Mouse (Mus musculus): ENCODE measurements around the gene 4930467E23Rik. TPM values are rescaled to one million over a fixed set of nuclear protein-coding genes. Genes with fewer than 3 reads are reported as not detected.
"Not testable (repeated sequence)": the region's sequence is repeated elsewhere in the genome, so short reads cannot be mapped to it uniquely, and the experiment has no call there.

4930467E23Rik gene
- not detected in 2 replicates for total RNA-seq (2014; fragmentation: Nextera tagmentation)
- total RNA-seq (2017) = not detected in 2 replicates

DNA sequence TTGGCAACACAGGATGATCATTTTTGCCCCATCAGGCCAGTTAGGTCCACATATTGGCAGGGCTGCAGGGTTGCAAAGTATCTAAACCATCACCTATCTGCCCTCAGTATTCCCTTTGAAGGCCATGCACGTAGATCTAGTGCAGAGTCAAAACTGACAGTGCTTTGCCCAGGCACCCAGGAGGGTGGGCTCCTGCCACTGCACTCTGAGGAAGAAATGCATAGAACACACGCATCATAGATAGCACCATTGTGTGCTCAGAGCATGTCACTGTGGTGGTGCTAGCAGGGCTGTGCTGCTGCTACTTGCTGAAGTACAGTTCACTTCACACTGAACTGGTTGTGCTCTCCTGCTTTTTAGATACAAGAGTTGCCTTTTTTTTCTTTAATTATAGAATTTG lies at the start of gene 4930467E23Rik:
Gene 4930467E23Rik, plus strand, starts transcription at position 301 of the 400 bp plus-strand sequence.
- not testable (repeated sequence) for ATAC-seq (replicated peaks; ENCODE audit: poor library complexity, severe bottlenecking)

DNA sequence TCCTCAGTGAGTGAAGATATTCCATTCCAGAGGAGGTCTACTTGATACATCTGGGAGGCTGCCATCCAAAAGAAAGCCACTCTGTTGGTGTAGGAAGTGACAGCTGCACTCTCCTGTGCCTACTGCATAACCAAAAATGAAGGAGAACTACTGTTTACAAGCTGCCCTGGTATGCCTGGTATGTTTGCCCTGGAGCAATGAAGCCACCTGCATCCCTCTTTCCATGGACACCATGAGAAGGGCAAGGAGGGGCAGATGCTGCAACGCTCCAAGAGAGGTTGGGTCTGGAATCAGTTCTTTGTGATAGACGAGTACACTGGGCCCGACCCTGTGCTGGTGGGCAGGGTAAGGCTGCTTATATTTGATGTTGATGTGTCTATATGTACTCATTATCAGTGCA lies 47.1 kb upstream of the 4930467E23Rik start:
- not testable (repeated sequence) for ATAC-seq (replicated peaks; ENCODE audit: poor library complexity, severe bottlenecking)

DNA sequence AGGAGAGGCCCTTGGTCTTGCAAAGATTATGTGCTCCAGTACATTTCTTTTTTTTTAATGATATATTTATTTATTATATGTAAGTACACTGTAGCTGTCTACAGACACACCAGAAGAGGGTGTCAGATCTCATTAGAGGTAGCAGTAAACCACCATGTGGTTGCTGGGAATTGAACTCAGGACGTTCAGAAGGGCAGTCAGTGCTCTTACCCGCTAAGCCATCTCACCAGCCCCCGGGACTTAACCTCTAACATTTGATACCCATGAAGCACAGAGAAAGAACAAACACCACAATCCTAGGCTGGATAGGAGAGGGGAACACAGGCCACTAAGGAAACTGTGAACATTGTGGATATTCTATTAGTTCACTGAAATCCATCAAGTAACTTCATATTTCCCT lies 43.9 kb upstream of the 4930467E23Rik start:
- ATAC-seq (replicated peaks; ENCODE audit: poor library complexity, severe bottlenecking) = not testable (repeated sequence)

DNA sequence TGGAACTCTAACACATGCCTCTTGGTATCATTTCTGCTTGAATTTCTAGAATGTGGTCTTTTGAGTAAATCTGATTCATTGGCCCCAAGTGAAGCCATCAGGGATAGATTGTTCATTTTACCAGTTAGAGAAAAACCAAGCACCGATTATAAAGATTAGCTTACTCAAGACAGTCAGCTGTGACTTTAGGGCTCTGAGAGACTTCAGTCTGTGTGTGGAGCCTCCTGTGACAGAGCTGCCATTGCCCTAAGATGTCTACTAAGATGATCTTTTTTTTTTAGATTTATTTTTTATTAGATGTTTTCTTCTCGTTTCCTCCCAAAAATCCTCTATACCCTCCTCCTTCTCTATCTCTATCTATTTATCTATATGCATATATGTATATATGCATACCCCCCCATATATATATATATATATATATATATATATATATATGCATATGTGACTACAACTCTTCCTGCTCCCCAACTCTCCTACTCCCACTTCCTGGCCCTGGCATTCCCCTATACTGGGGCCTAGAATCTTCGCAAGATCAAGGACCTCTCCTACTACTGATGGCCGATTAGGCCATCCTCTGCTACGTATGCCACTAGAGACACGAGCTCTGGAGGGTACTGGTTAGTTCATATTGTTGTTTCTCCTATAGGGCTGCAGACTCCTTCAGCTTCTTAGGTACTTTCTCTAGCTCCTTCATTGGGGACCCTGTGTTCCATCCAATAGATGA lies 40.4 kb upstream of the 4930467E23Rik start:
- not testable (repeated sequence) for ATAC-seq (replicated peaks; ENCODE audit: poor library complexity, severe bottlenecking)

DNA sequence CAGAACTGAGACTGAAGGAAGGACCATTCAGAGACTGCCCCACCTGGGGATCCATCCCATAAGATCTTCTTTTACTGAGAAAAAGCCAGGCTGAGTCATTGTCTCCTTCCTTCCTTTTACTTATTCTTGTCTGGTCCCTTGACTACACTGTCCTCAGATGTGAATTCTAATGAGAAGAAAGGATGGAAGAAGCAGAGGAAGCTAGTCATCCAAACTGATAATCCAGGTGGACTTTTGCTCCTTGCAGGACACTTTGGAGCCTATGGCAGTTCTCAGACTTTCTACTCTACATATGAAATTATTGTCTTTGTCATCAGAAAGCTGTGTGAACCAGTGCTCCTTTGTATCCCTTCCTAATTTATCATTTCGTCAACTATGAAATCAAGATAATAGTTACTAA lies 39.6 kb upstream of the 4930467E23Rik start:
- ATAC-seq (replicated peaks; ENCODE audit: poor library complexity, severe bottlenecking) = not testable (repeated sequence)

DNA sequence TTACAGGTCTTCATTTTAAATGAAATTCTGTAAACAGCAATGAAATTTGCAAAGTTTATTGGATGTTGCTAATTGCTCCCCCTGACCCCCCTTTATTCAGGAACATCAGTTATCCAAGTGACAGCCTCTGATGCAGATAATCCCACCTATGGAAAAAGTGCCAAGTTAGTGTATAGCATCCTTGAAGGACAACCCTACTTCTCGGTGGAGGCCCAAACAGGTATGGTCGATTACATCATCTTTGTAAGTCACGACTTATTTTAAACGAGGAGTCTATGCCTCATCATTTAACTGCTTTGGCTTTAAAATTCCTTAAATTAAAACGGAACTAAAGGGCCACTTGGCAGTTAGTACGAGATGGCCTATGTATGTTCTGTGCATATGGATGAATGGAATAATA lies 38.0 kb upstream of the 4930467E23Rik start:
- not testable (repeated sequence) for ATAC-seq (replicated peaks; ENCODE audit: poor library complexity, severe bottlenecking)

DNA sequence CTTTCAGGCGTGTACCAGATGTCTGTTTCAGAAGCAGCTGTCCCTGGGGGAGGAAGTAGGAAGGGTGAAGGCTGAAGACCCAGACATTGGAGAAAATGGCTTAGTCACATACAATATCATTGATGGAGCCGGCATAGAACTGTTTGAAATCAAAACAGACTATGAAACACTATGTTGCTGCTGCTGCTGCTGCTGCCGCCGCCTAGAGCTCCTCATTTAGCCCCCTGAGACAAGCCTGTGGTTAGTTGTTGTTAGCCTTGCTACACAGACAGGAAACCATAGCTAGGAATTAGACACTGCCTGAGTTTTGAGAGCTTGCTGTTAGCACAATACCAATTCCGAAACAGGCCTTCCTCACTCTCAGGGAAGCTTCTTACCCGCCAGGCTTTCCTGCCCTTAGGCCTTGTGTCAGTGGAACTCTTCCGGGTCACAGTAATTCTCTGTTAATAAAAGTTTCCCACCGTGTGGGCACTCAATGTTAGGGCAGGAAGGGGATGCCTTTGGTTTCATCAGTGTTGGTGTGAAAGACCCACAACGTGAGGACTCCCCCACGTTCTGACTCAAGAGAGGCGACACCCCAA lies 31.8 kb upstream of the 4930467E23Rik start:
- ATAC-seq (replicated peaks; ENCODE audit: poor library complexity, severe bottlenecking) = peak; percentile 78

DNA sequence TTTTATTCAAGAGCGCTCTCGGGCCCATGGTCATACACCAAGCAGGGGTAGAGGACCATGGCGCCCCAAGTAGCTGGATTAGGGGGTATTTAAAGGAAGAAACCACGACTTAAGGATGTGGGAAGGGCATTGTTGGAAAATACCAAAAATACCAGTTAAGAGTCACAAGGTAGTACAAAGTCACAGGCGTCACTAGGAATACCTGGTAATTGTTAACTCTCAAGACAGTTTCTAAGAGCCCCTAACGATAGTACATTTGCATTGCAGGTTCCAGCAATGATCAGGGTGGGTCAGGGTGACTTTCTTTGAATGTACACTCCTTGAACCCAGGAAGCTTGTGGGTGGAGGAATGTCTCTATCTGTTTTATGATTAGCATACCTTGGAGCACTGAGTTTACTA lies 31.3 kb upstream of the 4930467E23Rik start:
- not testable (repeated sequence) for ATAC-seq (replicated peaks; ENCODE audit: poor library complexity, severe bottlenecking)

DNA sequence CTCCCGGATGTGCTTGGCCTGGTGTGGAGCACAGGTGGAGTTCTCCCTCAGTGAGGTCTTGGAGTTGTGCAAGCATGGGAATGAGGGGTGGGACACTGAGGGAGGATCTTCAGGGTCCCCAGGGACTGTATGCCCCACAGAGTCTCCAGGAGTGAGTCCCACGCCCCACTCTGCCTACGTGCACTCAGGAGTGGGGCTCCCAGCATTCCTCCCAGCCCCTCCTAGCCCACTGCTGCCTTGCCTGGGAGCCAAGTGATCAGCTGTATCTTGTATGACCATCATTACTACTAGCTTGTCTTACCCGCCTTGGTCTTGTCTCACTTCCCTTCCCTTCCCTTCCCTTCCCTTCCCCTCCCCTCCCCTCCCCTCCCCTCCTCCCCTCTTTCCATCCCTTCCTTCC lies 30.7 kb upstream of the 4930467E23Rik start:
- not testable (repeated sequence) for ATAC-seq (replicated peaks; ENCODE audit: poor library complexity, severe bottlenecking)

DNA sequence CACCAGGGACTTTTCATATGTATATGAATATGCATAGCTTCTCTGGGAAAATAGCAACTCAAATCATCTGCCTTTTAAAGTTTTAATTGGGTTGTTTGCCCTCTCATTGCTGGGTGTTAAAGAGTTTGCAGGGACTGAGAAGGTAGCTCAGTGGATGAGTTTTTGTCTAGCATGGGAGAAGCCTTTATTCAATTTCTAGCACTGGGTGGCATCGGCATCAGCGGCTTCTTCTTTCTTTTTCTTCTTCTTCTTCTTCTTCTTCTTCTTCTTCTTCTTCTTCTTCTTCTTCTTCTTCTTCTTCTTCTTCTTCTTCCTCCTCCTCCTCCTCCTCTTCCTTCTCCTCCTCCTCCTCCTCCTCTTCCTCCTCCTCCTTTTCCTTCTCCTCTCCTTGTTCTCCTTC lies 28.1 kb upstream of the 4930467E23Rik start:
- not testable (repeated sequence) for ATAC-seq (replicated peaks; ENCODE audit: poor library complexity, severe bottlenecking)

DNA sequence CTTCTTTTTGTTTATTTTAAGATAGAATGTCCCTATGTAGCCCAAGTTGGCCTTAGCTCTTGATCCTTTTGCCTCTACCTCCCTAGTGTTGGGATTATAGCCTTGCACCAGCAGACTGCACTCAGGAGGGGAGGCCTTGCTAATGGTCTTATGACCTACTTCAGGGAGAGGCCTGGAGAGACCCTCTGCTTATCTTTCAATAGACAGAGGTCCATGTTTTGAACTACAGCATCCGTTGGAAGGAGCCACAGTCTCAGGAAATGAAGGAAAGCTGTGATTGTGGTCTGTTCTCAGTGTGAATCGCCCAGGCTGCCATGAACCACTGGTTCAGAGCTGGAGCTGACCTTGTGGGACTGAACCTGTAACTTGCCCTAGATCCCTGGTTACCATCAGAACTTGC lies 27.1 kb upstream of the 4930467E23Rik start:
- ATAC-seq (replicated peaks; ENCODE audit: poor library complexity, severe bottlenecking) = not testable (repeated sequence)

DNA sequence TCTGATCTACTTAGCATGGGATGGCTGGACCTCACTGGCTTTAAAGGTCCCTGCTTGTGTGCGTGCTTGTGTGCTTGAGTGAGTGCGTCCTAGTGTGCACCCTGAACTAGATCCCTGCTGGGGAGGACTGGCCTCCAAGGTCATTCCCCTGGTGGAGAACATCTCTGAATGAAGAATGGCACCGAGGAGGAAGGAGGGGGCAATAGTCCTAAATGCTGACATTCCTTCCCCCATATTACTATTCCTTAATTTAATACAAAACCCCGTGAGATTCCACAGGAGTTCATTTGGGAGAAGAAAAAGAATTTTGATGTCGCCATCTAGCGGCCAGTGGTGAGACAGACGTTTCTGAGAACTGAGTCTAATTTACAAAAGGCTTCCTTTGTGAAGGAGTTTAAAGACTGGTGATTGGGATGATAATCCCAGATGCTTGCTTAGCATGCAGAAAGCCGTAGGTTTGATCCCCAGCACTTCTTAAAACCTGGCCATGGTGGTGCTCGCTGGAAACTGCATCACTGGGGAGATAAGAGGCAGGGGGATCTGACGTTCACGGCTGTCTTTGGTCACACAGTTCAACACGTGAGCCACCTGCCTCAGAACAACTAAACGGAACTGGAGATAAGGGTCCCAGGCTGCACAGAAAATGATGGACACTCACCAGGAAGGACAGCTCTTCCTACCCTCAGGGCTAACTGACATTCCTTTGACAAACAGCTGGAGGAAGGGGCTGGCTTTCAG lies 26.2 kb upstream of the 4930467E23Rik start:
- peak; percentile 80 for ATAC-seq (replicated peaks; ENCODE audit: poor library complexity, severe bottlenecking)

DNA sequence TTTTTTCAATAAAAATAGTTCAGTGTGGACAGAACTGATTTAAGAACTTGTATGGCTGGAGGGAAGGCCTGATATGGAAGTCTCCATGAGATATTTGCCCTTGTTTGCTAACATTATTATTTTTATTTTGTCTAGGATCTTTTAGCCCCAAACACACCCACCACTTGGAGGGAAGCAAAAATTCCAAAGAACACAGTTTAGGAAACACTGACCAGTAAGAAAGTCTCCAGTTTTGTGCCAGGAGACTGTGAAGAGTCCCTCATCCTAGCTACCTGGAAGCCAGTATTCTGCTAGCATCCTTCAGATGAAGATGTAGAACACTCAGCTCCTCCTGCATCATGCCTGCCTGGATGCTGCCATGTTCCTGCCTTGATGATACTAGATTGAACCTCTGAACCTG lies 25.5 kb upstream of the 4930467E23Rik start:
- ATAC-seq (replicated peaks; ENCODE audit: poor library complexity, severe bottlenecking) = not testable (repeated sequence)

DNA sequence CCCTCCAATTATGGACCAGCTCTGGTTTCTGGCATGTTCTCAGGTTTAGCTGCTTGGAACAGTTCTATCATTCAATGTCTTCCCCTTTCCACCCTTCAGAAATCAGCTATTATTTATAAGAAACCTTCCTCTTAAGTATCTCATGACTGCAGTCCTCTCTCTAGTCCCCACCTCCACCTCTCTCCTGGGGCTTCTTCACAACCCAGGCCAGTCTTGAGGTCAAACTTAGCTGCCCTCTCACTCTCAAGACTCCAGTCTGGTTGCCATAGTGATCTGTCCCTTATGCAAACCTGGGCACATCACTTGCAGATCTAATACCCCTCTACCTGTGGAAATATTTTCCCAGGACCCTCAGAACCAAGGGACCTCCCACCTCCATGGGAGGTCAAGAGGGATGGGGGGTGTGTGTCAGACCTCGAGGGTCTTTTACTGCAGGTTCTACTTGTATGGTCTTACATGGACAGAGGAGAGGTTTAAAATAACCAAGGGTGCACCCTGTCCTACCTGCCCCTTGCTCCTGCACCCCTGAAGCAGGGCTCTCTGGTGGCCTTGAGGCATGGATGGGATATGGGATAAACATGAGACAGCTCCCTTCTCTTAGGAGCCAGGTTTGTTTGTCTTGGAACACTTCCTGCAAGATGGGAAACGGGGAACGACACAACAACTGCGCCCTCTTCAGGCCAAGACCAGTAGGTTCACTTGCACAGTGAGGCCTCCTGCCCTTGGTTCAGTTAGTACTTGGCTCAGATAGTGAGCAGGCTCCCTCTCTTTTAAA lies 24.7 kb upstream of the 4930467E23Rik start:
- peak; percentile 76 for ATAC-seq (replicated peaks; ENCODE audit: poor library complexity, severe bottlenecking)

DNA sequence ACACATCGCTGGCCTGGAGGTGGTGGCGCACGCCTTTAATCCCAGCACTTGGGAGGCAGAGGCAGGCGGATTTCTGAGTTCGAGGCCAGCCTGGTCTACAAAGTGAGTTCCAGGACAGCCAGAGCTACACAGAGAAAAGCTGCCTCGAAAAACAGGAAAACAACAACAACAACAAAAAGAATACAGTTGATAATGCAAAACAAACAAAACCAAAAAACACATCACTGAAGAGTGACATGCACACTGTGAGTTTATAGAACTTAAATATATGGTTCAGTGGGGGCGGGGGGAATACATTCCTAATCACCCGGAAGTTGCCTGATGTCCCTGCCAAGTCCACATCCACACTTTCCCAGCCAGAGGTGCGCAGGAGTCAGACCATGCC lies 24.2 kb upstream of the 4930467E23Rik start:
- not testable (repeated sequence) for ATAC-seq (replicated peaks; ENCODE audit: poor library complexity, severe bottlenecking)

DNA sequence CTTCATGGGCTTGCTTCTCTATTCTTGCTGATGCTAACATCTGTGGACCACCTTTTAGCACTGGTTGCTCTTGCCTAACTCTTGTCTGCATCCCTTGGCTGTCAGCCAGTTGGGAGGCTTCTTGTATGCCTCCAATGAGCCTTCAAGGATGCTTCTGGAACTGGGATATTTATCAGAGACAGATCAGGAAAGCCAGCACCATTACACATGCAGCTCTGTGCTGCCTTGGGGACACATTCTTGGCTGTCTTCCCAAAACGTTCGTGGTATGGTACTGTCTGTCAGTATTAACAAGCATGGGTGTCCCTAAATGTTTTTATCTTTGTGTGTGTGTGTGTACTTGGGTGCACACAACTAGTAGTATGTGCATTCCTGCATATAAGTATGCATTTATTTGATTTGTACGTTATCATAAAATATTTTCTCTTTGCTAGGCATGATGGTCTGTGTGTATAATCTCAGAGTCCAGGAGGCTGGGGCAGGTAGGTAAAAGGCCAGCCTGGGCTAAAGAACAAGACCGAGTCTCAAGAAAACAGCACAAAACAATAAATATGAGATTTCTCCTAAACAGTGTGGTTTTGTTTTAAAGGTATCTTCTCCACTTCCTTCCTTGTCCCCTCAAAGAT lies 23.2 kb upstream of the 4930467E23Rik start:
- not testable (repeated sequence) for ATAC-seq (replicated peaks; ENCODE audit: poor library complexity, severe bottlenecking)

DNA sequence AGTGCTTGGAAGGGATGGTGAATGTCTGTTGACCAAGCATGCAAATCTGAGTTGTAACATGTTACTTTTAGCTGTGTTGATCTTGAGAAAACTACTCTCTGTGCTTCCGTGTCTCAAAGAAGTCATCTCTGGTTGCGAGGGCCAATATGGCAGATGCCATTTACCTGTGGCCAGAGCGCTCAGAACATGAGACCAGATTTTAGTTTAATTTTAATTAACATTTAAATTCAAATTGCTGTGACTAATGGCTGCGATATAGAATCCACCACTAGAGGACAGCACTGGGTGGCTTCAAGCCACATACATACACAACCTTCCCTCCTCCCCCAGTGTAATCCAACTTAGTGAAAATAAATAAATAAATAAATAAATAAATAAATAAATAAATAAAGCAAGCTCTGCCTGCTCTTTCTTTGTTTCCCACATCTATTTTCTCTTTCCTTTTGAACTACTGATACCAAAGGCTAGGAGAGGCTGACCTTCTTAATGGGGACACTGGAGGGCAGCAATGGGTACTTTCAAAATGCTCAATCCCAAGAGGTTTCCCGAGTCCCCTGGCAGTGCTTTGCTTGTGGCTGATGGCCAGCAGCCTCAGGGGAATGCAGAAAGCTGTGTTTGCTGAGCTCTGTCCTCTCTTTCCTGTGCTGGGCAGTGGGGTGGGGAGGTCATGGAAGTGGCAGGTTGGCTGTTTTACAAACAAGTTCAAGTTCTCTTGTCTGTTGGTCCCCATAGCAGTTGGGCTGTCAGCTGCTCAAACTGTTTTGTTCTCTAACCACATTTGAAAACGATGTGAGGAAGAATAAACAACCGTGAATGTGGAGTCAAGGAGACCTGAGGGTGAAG lies 22.2 kb upstream of the 4930467E23Rik start:
- peak; percentile 48; the same call in 1 of the 2 replicates for ATAC-seq (replicated peaks; ENCODE audit: poor library complexity, severe bottlenecking)

DNA sequence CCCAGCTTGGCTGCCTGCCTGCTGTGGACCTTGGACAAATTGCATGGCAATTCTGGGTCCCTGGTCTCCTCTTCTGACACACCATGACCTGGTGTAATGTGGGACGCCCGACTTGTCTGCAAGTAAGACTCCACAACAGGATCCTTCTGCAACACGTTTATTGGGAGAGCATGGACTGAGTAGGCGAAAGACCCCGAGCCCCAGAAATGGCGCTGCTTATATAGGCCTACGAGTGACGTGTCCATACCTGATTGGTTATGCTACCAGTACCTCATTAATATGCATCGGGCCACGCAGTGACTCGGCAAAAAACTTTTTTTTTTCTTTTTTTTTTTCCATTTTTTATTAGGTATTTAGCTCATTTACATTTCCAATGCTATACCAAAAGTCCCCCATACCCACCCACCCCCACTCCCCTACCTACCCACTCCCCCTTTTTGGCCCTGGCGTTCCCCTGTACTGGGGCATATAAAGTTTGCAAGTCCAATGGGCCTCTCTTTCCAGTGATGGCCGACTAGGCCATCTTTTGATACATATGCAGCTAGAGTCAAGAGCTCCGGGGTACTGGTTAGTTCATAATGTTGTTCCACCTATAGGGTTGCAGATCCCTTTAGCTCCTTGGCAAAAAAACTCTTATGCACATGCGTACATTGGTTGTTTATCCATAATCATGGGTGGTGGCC lies 21.5 kb upstream of the 4930467E23Rik start:
- ATAC-seq (replicated peaks; ENCODE audit: poor library complexity, severe bottlenecking) = not testable (repeated sequence)
